Mouse (Mus musculus): ENCODE results near the gene Zc3h12c.
"Not testable (repeated sequence)": the region's sequence is repeated elsewhere in the genome, so short reads cannot be mapped to it uniquely, and the experiment has no call there.

Gene Zc3h12c

DNA sequence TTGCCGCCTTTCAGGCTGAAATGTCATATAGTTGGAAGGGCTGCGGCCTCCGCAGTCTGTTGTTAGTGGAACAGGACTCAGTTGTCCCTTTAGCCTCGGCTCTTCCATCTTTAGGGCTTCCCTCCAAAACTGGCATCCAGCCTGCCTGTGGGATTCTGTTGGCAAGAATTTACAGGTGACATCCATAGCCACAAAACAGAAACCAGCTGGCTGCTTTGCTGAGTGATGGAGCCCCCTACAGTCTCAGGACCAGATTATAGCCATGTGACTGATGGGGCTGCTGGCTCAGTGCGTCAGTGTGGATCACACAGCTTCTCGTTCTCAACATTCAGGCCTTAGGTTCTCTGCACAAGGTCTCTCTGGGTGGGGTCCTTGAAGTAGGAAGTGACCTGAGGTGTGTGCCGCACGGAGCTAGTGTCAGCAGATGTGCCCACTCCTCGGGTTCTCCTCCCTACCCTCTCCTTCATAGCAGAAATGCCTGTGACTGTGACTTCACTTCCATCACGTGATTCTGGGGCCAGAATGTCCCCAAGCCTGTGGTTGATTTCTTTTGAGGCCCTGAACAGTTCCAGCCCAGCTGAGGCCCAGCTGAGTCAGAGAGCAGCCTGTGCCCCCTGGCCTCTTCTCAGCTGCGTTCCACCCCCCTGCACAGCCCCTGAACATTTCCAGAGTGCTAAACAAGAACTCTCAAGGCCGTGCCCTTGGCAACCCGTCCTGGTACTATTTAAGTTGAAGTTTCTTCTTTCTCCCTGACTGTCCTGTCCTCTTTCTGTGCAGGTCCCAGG, 66.1 kb downstream of the Zc3h12c start:
- peak; percentile 11 for DNase-seq (ENCODE audit: inconsistent ontology term)

DNA sequence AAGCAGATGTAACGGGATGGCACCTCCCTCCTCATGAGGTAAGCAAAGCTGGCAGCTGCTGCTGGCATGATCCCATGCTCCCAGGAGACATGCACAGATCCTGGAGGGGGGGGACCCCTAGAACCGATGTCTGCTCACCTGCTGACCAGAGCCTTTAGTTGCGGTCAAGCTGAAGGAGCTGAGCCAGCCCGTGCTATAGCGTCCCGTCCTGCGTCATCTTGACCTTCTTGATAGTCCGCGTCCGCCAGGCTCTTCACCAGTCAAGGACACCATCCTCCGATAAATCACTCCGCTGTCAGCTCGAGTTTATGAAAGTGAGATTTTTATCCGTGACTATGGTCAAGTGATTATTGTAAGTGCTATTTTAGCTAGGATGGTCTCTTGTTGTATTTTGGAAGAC, 67.9 kb downstream of the Zc3h12c start:
- no peak for DNase-seq (ENCODE audit: inconsistent ontology term)

GRCm38 (mm10) chr9:52098600-52098999, 69.8 kb downstream of the Zc3h12c start:
- DNase-seq (ENCODE audit: inconsistent ontology term), result peak; percentile 72

- no peak for DNase-seq (ENCODE audit: inconsistent ontology term)
Observed at GRCm38 (mm10) chr9:52097386-52097785, 71.0 kb downstream of the Zc3h12c start.

- DNase-seq (ENCODE audit: inconsistent ontology term), result no peak
Observed at GRCm38 (mm10) chr9:52095666-52096065, 72.7 kb downstream of the Zc3h12c start.

DNA sequence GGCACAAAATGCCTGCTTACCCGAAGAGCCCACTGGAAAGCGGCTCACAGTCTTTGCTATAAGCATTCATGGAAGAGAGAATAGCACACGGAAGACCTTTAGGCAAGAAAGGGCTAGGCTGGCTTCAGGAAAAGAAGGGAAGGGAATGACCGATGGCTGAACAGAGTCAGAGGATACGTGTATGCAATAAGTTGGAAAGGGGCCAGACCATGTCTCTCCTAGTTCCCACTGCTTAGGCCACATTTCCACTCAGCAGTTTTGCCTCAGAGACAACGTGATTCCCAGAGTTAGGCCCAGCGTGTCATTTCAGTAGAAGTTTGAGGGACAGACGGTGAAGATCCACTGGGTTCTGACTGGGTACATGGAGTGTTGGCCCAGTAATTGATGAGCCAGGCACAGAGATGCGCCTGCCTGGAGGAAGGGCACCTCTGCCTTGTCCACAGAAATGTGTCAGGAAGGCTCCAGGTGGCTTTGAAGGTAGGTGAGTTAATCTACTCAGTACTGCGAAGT, 73.8 kb downstream of the Zc3h12c start:
- DNase-seq (ENCODE audit: inconsistent ontology term), result no peak

DNA sequence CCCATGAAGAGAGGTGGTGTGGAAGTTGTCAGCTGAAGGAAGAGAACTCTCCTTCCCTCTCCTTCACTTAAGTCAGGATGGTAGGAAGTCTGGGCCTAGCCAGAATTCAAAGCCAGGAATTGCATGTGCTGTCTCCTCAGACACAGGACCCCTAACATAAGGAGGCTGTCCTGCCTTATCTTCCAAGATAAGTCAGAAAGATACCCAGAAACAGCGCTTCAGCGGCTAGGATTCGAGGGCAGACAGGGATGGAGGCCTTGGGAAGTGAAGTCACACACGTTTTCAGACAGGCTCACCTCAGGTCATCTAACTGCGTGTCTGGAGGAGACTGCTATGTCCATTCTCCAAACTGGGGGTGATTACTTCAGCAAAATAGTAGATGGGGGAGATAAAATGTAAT, 74.4 kb downstream of the Zc3h12c start:
- DNase-seq (ENCODE audit: inconsistent ontology term), result no peak

- DNase-seq (ENCODE audit: inconsistent ontology term), result no peak
Observed at GRCm38 (mm10) chr9:52093108-52093507, 75.3 kb downstream of the Zc3h12c start.

DNA sequence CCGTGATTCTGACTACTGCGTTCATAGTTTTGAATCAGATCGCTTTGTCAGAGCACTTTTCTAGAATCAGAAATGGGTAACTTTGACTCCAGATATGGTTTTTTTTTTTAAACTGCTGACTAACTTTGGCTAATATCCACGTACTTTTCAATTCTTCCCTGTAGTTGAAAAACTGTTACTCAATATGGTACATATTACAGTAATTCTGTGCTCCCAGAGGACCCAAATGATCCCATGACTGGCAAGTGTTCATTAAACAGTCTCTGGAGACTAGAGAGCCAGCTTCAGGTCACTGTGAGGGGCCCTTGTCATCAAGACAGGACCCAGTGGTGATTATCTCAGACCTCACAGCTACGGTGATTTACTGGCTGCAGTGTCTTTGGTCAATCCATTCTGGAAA, 76.1 kb downstream of the Zc3h12c start:
- DNase-seq (ENCODE audit: inconsistent ontology term), result no peak

DNA sequence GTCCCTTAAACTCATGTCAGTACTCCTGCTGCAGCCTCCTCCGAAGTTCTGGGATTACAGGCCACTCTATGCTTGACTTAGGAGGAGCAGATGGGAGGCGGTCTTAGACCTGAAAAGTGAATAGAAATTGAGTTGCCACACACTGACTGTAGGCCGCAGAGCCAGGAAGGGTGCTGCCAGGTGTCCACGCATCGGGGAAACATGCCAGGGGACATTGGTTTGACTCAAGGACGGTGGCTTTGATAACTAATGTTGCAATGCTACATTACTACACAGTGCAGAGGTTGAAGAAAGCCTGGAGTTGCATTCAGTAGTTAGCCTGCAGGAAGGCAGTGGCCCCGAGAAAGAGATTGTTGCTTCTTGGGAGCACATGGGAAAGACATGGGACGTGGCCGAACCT, 76.6 kb downstream of the Zc3h12c start:
- no peak for DNase-seq (ENCODE audit: inconsistent ontology term)

GRCm38 (mm10) chr9:52082414-52082813, 86.0 kb downstream of the Zc3h12c start:
- no peak for DNase-seq (ENCODE audit: inconsistent ontology term)

DNA sequence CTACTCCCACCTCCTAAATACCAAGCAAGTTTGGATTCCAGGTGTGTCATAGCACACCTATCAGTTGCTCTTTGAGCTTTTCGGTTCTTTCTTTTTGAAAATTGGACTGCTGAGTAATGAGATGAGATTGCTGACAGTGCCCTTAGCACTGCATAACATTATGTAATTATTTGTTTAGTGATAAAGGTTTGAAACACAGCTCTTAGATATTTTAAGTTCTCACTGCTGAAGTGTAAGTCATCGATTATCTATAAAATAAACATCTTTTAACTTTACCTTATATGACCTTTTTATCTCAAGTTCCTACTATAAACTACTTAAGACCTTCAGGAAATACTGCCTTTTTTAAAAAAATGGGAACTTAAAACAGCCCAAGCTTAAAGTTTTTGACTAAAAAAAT, 86.4 kb downstream of the Zc3h12c start:
- DNase-seq (ENCODE audit: inconsistent ontology term), result no peak

DNA sequence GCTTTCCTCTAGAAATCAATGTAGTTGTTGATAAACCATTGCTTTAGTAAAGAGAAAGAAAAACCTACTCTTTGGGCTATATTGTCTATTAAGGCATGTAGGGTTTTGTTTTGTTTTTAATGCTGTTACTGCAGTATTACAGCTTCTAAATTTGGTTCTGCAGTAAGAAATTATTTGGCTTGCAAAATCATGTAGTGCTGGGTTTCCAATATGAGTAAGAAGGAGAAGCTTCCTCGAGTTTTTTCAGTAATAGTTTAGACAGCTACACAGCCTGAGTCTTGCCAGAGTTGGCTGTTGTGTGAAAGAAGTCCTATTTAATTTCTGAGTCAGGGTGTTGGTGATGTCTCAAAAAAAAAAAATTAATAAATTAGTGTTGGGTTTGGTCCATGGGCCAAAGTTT, 90.7 kb downstream of the Zc3h12c start:
- no peak for DNase-seq (ENCODE audit: inconsistent ontology term)

- DNase-seq (ENCODE audit: inconsistent ontology term), result no peak
Observed at GRCm38 (mm10) chr9:52076089-52076488, 92.3 kb downstream of the Zc3h12c start.

DNA sequence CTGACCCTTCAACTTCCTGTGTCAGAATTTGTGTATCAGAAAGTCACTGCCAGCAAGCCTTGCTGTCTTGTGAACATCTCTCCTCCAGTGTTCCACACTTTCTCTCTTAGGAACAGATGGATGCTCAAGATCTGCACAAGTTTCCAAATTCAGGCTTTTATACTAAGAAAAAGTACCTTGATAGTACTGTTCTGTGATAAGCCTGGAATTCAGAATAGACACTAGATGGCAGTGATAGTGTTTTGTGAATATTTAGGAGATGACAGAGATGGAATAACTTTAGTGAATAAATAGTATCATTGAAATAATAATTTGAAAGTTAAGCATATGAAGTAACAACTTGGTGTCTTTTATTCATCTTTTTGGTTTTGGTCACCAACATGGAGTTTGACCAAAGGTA, 96.2 kb downstream of the Zc3h12c start:
- no peak for DNase-seq (ENCODE audit: inconsistent ontology term)

DNA sequence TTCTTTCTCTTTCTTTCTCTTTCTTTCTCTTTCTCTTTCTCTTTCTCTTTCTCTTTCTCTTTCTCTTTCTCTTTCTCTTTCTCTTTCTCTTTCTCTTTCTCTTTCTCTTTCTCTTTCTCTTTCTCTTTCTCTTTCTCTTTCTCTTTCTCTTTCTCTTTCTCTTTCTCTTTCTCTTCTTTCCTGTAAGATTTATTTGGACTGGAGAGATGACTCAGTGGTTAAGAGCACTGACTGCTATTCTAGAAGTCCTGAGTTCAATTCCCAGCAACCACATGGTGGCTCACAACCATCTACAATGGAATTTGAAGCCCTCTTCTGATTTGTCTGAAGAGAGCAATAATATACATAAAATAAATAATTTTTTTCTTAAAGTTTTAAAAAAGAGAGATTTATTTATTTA, 97.0 kb downstream of the Zc3h12c start:
- DNase-seq (ENCODE audit: inconsistent ontology term), result not testable (repeated sequence)

DNA sequence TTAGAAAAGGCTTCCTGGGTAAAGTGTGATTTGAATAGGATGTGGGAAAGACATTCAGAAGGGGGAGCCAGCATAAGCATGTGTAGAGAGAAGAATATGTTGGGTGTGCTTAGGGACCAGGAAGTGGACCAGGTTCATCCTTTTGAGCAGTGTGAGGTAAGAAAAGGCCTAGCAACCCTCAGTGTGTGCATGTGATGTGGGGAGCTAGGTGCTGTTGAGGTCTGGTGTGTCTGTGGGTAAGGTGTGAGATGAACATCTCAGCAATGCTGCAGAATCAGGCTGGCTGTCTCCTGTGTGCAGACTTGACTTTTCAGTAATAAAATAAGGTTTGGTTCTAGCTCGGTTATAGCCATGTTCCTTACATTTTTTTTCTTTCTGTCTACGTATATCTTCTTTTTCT, 98.3 kb downstream of the Zc3h12c start:
- DNase-seq (ENCODE audit: inconsistent ontology term), result no peak
